Mouse (Mus musculus) small intestine, adult 2 months (tissue): ENCODE results near the gene Akap10. TPM values are rescaled to one million over a fixed set of nuclear protein-coding genes. Genes with fewer than 3 reads are reported as not detected.

Experiments used
- H3K27ac ChIP-seq: fragments of 200-500 bp; 2 replicates; pipeline ENCODE4 v1.5.1; 2012; ENCODE audit warnings: low read depth, low read length, control low read depth, inconsistent platforms; ENCODE audit not compliant: insufficient read depth
- H3K27me3 ChIP-seq: fragments of 200-500 bp; 2 replicates; pipeline ENCODE4 v1.6.1; 2012; ENCODE audit warnings: mild to moderate bottlenecking, moderate library complexity, low read length, inconsistent platforms; ENCODE audit not compliant: control insufficient read depth, insufficient read depth
- H3K36me3 ChIP-seq: fragments of 200-500 bp; 2 replicates; pipeline ENCODE4 v1.6.1; 2012; ENCODE audit warnings: mild to moderate bottlenecking, low read length, control low read depth, inconsistent platforms; ENCODE audit not compliant: control insufficient read depth, insufficient read depth
- H3K4me1 ChIP-seq: fragments of 200-500 bp; 2 replicates; pipeline ENCODE4 v1.6.1; 2012; ENCODE audit warnings: low read length, inconsistent platforms, mixed read lengths; ENCODE audit not compliant: control insufficient read depth, insufficient read depth, insufficient read length
- H3K4me3 ChIP-seq: fragments of 200-500 bp; 2 replicates; pipeline ENCODE4 v1.5.1; 2012; ENCODE audit warnings: low read depth, mild to moderate bottlenecking, control low read depth, inconsistent platforms, low read length, moderate library complexity
- CTCF ChIP-seq: fragments of 200-500 bp; IDR thresholded peaks from 2 replicates; pipeline ENCODE4 v1.5.1; 2012; ENCODE audit warnings: low read depth, mild to moderate bottlenecking, control low read depth, inconsistent platforms, low read length, moderate library complexity, mixed read lengths; ENCODE audit not compliant: insufficient replicate concordance, insufficient read length; ENCODE audit errors: extremely low read depth
- POLR2A ChIP-seq: fragments of 200-500 bp; IDR thresholded peaks from 2 replicates; pipeline ENCODE4 v1.6.1; 2012; ENCODE audit warnings: low read depth, mild to moderate bottlenecking, control low read depth, inconsistent platforms, low read length, moderate library complexity
- WGBS: fragments of 180-500 bp; shearing (Covaris S2); methylation state at CpG from one replicate; pipeline ENCODE4 v1.1.7; 2018; 5-methylcytosine and 5-hydroxymethylcytosine counted together
- polyA plus RNA-seq: library from polyadenylated mRNA; depleted of rRNA; stranded (reverse); fragments of >200 nt; gene quantifications from 2 replicates; pipeline ENCODE4 v1.2.3, GENCODE M21; 2012

Gene Akap10
- polyA plus RNA-seq, 1 experiment: 5.2 TPM

- no peaks in the 10 kb centered on the region; the same call in 1 of the 2 replicates for H3K36me3 ChIP-seq
- H3K27me3 ChIP-seq: no peaks in the 10 kb centered on the region
- 23% methylated on average over 11 of the region's 11 CpGs for WGBS
- TF ChIP-seq CTCF: no peak
- H3K4me3 ChIP-seq: peak overlapping the region; percentile 95
- peak overlapping the region; percentile 93 for H3K27ac ChIP-seq
- no peaks in the 10 kb centered on the region; the same call in none of the 2 replicates for H3K4me1 ChIP-seq
Observed at GRCm38 (mm10) chr11:61930640-61931586, 861 bp upstream of the Akap10 start.

- Histone ChIP-seq H3K4me3 (peak overlapping the region; percentile 95), H3K36me3 (no peaks in the 10 kb centered on the region; the same call in 1 of the 2 replicates), H3K4me1 (no peaks in the 10 kb centered on the region; the same call in none of the 2 replicates), H3K27ac (peak overlapping the region; percentile 56), H3K27me3 (no peaks in the 10 kb centered on the region)
- WGBS: under 1% methylated on average over 46 of the region's 47 CpGs
- TF ChIP-seq POLR2A (no peak), CTCF (no peak)
Observed at GRCm38 (mm10) chr11:61929323-61930097, 542 bp downstream of the Akap10 start.

DNA sequence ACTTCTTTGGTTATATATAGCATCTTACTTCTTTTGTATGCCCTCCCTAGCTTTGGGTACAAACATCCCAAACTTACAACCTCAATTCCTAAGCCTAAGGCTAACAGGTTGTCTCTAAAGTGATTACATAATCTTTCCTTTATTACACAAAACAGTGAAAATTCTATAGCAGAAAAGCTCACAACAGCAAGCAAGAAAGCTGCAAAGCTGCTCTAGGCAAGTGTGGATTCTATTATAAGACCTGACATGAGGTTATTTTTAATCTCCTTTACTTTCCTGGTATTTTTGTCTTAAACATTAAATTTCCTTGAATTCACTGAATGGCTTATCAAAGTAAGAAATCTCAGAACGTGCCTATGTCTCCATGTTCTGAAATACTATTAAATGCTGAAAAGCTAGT is 6.7 kb downstream of the Akap10 start:
- TF ChIP-seq CTCF: no peak
- no peak for TF ChIP-seq POLR2A
- peaks cover 9% of the 10 kb centered on the region for H3K36me3 ChIP-seq
- 64% methylated on average over 1 of the region's 1 CpGs for WGBS

DNA sequence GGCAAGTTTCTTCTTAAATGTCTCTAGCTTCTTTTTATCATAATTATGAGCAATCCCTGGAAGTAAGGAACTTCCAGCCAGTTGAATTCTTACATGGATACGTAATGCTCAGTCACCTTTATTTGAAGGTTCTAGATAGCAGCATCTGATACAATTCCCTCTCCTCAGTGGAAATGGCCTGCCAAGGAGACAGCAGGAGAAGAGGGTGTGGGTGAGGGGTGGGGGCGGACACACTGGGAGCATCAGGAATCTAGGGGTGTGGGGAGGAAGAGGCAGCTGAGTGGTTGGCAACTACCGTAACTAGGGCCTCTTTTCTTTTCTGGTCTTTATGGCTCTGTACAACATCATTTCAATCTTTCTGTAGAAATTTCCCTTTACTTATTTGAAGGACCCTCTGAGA is 10.3 kb downstream of the Akap10 start:
- 93% methylated on average over 3 of the region's 3 CpGs for WGBS

More for the DNA sequence above, 6.7 kb downstream of the Akap10 start:
- Histone ChIP-seq H3K4me1 (no peaks in the 10 kb centered on the region; the same call in 1 of the 2 replicates), H3K27ac (no peak overlapping the region), H3K4me3 (no peak overlapping the region), H3K27me3 (no peaks in the 10 kb centered on the region)

GRCm38 (mm10) chr11:61908315-61908714 is 21.7 kb downstream of the Akap10 start:
- H3K4me1 ChIP-seq: no peaks in the 10 kb centered on the region
- H3K4me3 ChIP-seq: no peak overlapping the region
- H3K36me3 ChIP-seq: peaks cover 39% of the 10 kb centered on the region
- TF ChIP-seq POLR2A (no peak), CTCF (no peak)
- H3K27ac ChIP-seq: no peak overlapping the region
- no peaks in the 10 kb centered on the region for H3K27me3 ChIP-seq

More for the DNA sequence above, 10.3 kb downstream of the Akap10 start:
- no peaks in the 10 kb centered on the region for H3K4me1 ChIP-seq
- TF ChIP-seq POLR2A (no peak), CTCF (no peak)
- H3K27me3 ChIP-seq: no peaks in the 10 kb centered on the region
- H3K36me3 ChIP-seq: peaks cover 28% of the 10 kb centered on the region
- no peak overlapping the region for H3K4me3 ChIP-seq
- no peak overlapping the region for H3K27ac ChIP-seq

GRCm38 (mm10) chr11:61882183-61882582 is 47.9 kb downstream of the Akap10 start:
- H3K4me1 ChIP-seq: no peaks in the 10 kb centered on the region
- H3K27me3 ChIP-seq: no peaks in the 10 kb centered on the region
- 80% methylated on average over 5 of the region's 5 CpGs for WGBS
- no peak for TF ChIP-seq CTCF
- TF ChIP-seq POLR2A: no peak
- no peak overlapping the region for H3K27ac ChIP-seq
- H3K36me3 ChIP-seq: peaks cover 39% of the 10 kb centered on the region
- no peak overlapping the region for H3K4me3 ChIP-seq

GRCm38 (mm10) chr11:61879921-61880320 is 50.1 kb downstream of the Akap10 start:
- Histone ChIP-seq H3K27me3 (no peaks in the 10 kb centered on the region), H3K4me1 (no peaks in the 10 kb centered on the region), H3K27ac (no peak overlapping the region), H3K4me3 (no peak overlapping the region), H3K36me3 (peaks cover 49% of the 10 kb centered on the region)
- TF ChIP-seq POLR2A (no peak), CTCF (no peak)
